Mouse (Mus musculus) stomach, embryonic 16.5 days (tissue): ENCODE results near the gene Zfp119b. TPM values are rescaled to one million over a fixed set of nuclear protein-coding genes. Genes with fewer than 3 reads are reported as not detected.
A peak's percentile ranks its signal among the peaks of the same experiment; 100 is the strongest.

Experiments used
- ATAC-seq: fragments of 200-750 bp; cut with Nextera tagmentation; 2 replicates; pipeline ENCODE4 v1.8.0; 2017; ENCODE audit warnings: moderate number of reproducible peaks, moderate TSS enrichment; ENCODE audit not compliant: insufficient read depth, low FRiP score
- H3K27ac ChIP-seq: fragments of 300-500 bp; sonication (generic); 2 replicates; pipeline ENCODE4 v1.5.1; 2014; ENCODE audit warnings: low read length
- H3K27me3 ChIP-seq: fragments of 300-500 bp; sonication (generic); 2 replicates; pipeline ENCODE4 v1.6.1; 2014; ENCODE audit warnings: low read length, control low read depth, mixed read lengths; ENCODE audit not compliant: control insufficient read depth, insufficient read depth
- H3K36me3 ChIP-seq: fragments of 300-500 bp; sonication (generic); 2 replicates; pipeline ENCODE4 v1.6.1; 2014; ENCODE audit warnings: low read length; ENCODE audit not compliant: control insufficient read depth, insufficient read depth
- H3K4me1 ChIP-seq: fragments of 300-500 bp; sonication (generic); 2 replicates; pipeline ENCODE4 v1.6.1; 2014; ENCODE audit warnings: low read length, control low read depth, mixed read lengths; ENCODE audit not compliant: control insufficient read depth, insufficient read depth
- H3K4me2 ChIP-seq: fragments of 300-500 bp; sonication (generic); 2 replicates; pipeline ENCODE4 v1.6.1; 2014; ENCODE audit warnings: low read depth, low read length, mixed read lengths
- H3K4me3 ChIP-seq: fragments of 300-500 bp; sonication (generic); replicated peaks from 2 replicates; pipeline ENCODE4 v1.5.1; 2014; ENCODE audit warnings: mild to moderate bottlenecking, low read length
- H3K9ac ChIP-seq: fragments of 300-500 bp; sonication (generic); 2 replicates; pipeline ENCODE4 v1.6.1; 2014; ENCODE audit warnings: low read length
- H3K9me3 ChIP-seq: fragments of 300-500 bp; sonication (generic); replicated peaks from 2 replicates; pipeline ENCODE4 v1.6.1; 2016; ENCODE audit warnings: low read length, control low read depth; ENCODE audit not compliant: control insufficient read depth
- WGBS: fragments of 180-500 bp; shearing (Covaris S2); extraction: QIAGEN DNeasy Blood & Tissue Kit; methylation state at CpG from one replicate; pipeline ENCODE4 v1.1.7; 2014; 5-methylcytosine and 5-hydroxymethylcytosine counted together
- polyA plus RNA-seq: library from polyadenylated mRNA; unstranded; fragments of >200 nt; fragmentation: Nextera tagmentation; extraction: Ambion mirVana; gene quantifications from 2 replicates; pipeline ENCODE4 v1.2.1, GENCODE M21; 2015

Zfp119b gene
- polyA plus RNA-seq, 1 experiment from 2014 or later, result 6.0 TPM

DNA sequence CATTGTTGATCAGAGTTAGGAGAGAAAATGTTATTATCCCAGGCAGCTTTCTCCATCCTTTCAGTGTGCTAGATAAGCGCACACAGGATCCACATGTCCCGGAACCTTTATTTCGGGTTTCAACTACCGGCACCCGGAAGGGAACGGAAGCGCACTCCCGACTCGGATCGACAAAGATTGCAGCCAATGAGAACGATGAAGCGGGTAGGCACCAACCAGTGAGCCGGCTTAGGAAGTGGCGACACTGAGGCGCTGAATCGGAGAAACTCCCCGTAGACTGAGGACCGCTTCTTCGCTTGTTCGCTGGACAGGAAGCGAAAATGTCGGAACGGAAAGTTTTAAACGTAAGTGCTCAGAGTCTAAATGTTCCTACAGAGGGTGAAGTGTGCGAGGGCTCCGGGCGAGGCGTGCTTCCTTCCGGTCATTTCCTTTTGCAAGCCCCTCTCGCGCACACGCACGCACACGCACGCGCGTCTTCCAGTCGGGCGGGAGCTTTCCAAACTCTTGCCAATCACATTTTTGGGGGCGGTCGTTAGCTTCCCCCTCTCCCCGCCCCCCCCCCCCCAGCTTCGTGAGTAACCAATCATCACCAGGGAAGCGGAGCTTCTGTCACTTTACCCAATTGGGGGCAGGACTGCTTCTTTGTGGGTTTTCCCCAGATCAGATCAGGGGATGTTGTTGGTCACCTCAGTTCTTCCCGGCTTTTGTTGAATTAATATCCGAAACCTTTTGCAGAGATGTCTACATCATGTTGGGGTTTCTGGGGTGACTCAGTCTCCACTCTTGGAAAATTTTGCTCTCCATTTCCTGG, 9.8 kb upstream of the Zfp119b start, which contains the start of gene Yju2:
Gene Yju2 (plus strand): TSS at position 182 of the 811 bp plus-strand sequence.
- ATAC-seq, result peak; percentile 94
- peak within 1 kb of the TSS; percentile 90 for H3K4me2 ChIP-seq
- H3K9me3 ChIP-seq, result no peaks in the 10 kb centered on the region
- no peaks in the 10 kb centered on the region; the same call in 1 of the 2 replicates for H3K27me3 ChIP-seq
- H3K9ac ChIP-seq, result peak within 1 kb of the TSS; percentile 78
- H3K4me1 ChIP-seq, result peaks cover 21% of the 10 kb centered on the region
- H3K27ac ChIP-seq, result peak within 1 kb of the TSS; percentile 98
- WGBS, result under 1% methylated on average over 45 of the region's 46 CpGs
- H3K4me3 ChIP-seq, result peak within 1 kb of the TSS; percentile 70
- H3K36me3 ChIP-seq, result peaks cover 8% of the 10 kb centered on the region

GRCm38 (mm10) chr17:55958584-55958886, 9.2 kb upstream of the Zfp119b start:
- Histone ChIP-seq H3K27ac (peak overlapping the region; percentile 98), H3K27me3 (no peaks in the 10 kb centered on the region; the same call in 1 of the 2 replicates), H3K4me3 (peak overlapping the region; percentile 70), H3K4me1 (peaks cover 21% of the 10 kb centered on the region), H3K36me3 (peaks cover 5% of the 10 kb centered on the region), H3K9ac (peak overlapping the region; percentile 78), H3K9me3 (no peaks in the 10 kb centered on the region), H3K4me2 (peak overlapping the region; percentile 90)
- WGBS, result 27% methylated on average over 2 of the region's 2 CpGs
- ATAC-seq, result no peak

DNA sequence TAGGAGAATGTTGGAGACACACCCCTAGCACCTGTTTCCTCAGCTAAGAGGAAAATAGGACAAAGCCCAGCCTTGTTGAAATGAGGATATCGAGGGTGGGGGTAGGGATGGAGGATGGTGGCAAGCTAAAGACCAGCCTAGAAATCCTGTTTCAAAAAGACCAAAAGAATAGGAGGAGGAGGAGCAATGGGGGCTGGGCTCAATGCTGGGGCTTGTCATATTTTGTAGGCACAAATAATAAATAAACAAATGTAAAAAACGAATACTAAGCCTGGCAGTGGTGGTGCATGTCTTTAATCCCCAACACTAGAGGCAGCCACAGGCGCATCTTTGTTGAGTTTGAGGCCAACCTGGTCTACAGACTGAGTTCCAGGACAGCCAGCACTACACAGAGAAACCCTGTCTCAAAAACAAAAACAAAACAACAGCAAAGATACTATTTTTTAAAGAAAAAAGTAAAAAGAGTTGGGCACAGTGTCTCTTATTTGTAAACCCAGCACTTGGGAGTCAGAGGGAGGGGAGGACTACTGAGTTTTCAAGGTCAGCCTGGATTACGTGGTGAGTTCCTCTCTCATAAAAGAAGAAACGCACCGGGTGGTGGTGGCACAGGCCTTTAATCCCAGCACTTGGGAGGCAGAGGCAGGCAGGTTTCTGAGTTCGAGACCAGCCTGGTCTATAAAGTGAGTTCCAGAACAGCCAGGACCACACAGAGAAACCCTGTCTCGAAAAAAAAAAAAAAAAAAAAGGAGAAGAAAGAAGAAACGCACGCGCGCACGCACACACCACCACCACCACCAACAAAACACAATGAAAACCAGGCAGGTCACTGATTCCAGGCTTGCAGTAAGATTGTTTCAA, 8.7 kb upstream of the Zfp119b start:
- Histone ChIP-seq H3K9ac (peak overlapping the region; percentile 78), H3K27me3 (no peaks in the 10 kb centered on the region; the same call in 1 of the 2 replicates), H3K4me3 (peak overlapping the region; percentile 70), H3K4me1 (peaks cover 16% of the 10 kb centered on the region), H3K4me2 (peak overlapping the region; percentile 90), H3K9me3 (no peaks in the 10 kb centered on the region), H3K27ac (peak overlapping the region; percentile 98), H3K36me3 (peaks cover 5% of the 10 kb centered on the region)
- 85% methylated on average over 13 of the region's 13 CpGs for WGBS
- no peak for ATAC-seq

- Histone ChIP-seq H3K9me3 (no peaks in the 10 kb centered on the region), H3K4me2 (no peak overlapping the region), H3K36me3 (peaks cover 3% of the 10 kb centered on the region; the same call in 1 of the 2 replicates), H3K9ac (peak overlapping the region; percentile 16; the same call in 1 of the 2 replicates), H3K4me3 (no peak overlapping the region), H3K4me1 (peaks cover 15% of the 10 kb centered on the region), H3K27ac (no peak overlapping the region), H3K27me3 (no peaks in the 10 kb centered on the region; the same call in 1 of the 2 replicates)
- no peak for ATAC-seq
- WGBS, result 14% methylated on average over 9 of the region's 9 CpGs
Measured at GRCm38 (mm10) chr17:55957168-55957567, 7.9 kb upstream of the Zfp119b start.

DNA sequence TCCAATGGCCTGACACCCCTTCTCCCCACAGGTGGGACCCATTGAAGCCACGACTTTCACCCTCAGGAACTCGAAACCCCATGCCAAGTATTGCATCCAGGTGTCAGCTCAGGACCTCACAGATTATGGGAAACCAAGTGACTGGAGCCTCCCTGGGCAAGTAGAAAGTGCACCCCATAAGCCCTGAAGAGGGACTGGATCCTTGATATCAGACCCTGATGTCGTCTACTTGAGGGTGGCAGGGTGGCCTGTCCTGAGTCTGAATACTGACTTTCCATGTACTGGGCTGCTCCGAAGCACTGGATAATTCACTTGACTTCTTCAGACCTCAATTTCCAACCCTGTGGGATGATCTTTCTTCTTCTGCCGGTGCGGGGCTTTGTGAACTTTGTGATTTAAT, 7.3 kb upstream of the Zfp119b start:
- peak overlapping the region; percentile 52 for H3K4me3 ChIP-seq
- no peak overlapping the region for H3K27ac ChIP-seq
- peak overlapping the region; percentile 68; the same call in 1 of the 2 replicates for H3K9ac ChIP-seq
- H3K9me3 ChIP-seq, result no peaks in the 10 kb centered on the region
- H3K4me1 ChIP-seq, result peaks cover 15% of the 10 kb centered on the region
- H3K27me3 ChIP-seq, result no peaks in the 10 kb centered on the region; the same call in 1 of the 2 replicates
- no peaks in the 10 kb centered on the region for H3K36me3 ChIP-seq
- WGBS, result 26% methylated on average over 6 of the region's 6 CpGs
- H3K4me2 ChIP-seq, result peak overlapping the region; percentile 72
- ATAC-seq, result no peak

DNA sequence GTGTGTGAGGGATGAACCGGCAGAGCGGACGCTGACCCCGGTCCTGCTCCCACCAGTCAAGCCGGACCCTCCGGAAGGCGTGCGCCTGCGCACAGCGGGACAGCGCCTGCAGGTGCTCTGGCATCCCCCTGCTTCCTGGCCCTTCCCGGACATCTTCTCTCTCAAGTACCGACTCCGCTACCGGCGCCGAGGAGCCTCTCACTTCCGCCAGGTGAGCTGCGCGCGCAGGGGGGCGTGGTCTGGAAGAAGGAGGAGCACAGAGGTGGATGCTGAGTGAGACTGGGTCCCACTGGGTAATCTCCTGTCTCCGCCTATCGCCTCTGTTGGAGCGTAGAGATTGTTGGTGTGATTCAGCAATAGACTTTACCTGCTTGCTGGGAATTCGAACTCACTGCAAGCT, 6.8 kb upstream of the Zfp119b start:
- ATAC-seq, result peak; percentile 30; the same call in 1 of the 2 replicates
- H3K9me3 ChIP-seq, result no peaks in the 10 kb centered on the region
- H3K4me3 ChIP-seq, result peak overlapping the region; percentile 52
- peaks cover 15% of the 10 kb centered on the region for H3K4me1 ChIP-seq
- H3K27me3 ChIP-seq, result no peaks in the 10 kb centered on the region; the same call in 1 of the 2 replicates
- H3K4me2 ChIP-seq, result peak overlapping the region; percentile 72
- H3K27ac ChIP-seq, result no peak overlapping the region
- under 1% methylated on average over 25 of the region's 26 CpGs for WGBS
- H3K9ac ChIP-seq, result peak overlapping the region; percentile 68
- no peaks in the 10 kb centered on the region for H3K36me3 ChIP-seq

- Histone ChIP-seq H3K4me1 (peaks cover 9% of the 10 kb centered on the region), H3K27ac (no peak overlapping the region), H3K9ac (no peak overlapping the region), H3K4me3 (no peak overlapping the region), H3K4me2 (no peak overlapping the region), H3K36me3 (no peaks in the 10 kb centered on the region), H3K27me3 (no peaks in the 10 kb centered on the region; the same call in 1 of the 2 replicates), H3K9me3 (no peaks in the 10 kb centered on the region)
- 33% methylated on average over 16 of the region's 16 CpGs for whole genome bisulfite sequencing
- no peak for ATAC-seq
Measured at GRCm38 (mm10) chr17:55954229-55954628, 4.9 kb upstream of the Zfp119b start.

DNA sequence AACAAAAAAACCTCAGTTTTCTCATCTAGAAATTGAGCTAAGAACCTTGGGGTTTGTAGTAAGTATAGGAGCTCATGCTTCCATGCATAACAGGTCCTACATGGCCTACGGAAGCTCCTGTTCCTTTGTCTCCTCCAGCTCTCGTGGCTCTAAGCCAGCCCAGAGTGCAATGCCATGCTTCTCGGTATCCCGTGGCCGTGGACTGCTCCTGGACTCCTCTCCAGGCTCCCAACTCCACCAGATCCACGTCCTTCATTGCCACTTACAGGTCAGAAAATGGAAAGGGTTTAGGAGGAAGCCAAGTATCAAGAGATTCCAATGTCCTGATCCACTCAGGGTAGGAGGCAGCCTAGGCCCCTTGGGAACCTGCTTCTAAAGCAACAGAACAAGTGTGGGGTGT, 4.5 kb upstream of the Zfp119b start:
- Histone ChIP-seq H3K27me3 (no peaks in the 10 kb centered on the region; the same call in 1 of the 2 replicates), H3K27ac (no peak overlapping the region), H3K9me3 (no peaks in the 10 kb centered on the region), H3K9ac (no peak overlapping the region), H3K36me3 (no peaks in the 10 kb centered on the region), H3K4me2 (no peak overlapping the region), H3K4me1 (peaks cover 9% of the 10 kb centered on the region), H3K4me3 (no peak overlapping the region)
- 74% methylated on average over 6 of the region's 6 CpGs for WGBS
- ATAC-seq, result no peak
